In the genomic region with DNA sequence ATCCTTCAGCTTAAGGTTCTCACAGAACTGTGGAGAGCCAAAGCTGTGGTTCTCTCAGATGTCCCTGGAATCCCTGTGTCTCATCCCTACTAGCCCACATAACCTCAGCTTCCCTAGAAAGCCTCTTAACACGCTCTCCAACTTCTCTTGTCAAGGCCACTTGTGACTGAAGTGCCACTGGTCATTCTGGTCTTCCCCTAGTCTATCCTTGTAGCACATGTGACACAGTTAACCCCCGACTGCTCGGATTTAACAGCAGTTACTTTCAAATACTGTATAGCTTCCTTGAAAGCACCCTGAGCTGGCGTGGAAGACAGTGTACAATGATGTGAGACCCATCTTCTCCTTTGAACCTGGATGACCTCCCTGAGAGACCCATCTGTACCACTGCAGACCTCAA, we compare ENCODE assay signal across 20 mouse cellular contexts. TPM values are rescaled to one million over a fixed set of nuclear protein-coding genes. Genes with fewer than 3 reads are reported as not detected.
DNase-seq lines count a peak whose midpoint lies in the region; ATAC-seq and TF ChIP-seq lines count a peak whose summit lies in the region.
"Had no signal": no experiment of that assay in that cellular context is flagged by ENCODE, and none has a peak within 500 bp of the region (broad histone marks: within the 10 kb centered on the region; RNA-seq: fewer than 3 reads in every experiment).

No protein-coding gene starts in this region.

- no peak overlapping the region for H3K4me3 ChIP-seq in heart, postnatal 0 days (ENCODE audit: low read depth, low read length)
- no peak overlapping the region for H3K4me3 ChIP-seq in lung, embryonic 14.5 days (ENCODE audit: low read depth, low read length)
- no peak overlapping the region for H3K4me3 ChIP-seq in lung, postnatal 0 days (ENCODE audit: low read depth, low read length)
- no peak overlapping the region for H3K4me3 ChIP-seq in stomach, postnatal 0 days (ENCODE audit: low read depth, low read length)
- H3K4me3 ChIP-seq in hindbrain, embryonic 12.5 days: no peak overlapping the region
- H3K4me3 ChIP-seq: embryonic facial prominence, embryonic 10.5 days; heart, adult 2 months; left cerebral cortex, adult 2 months; lung, embryonic 15.5 days had no signal

- H3K4me2 ChIP-seq in heart, postnatal 0 days (ENCODE audit: low read depth, low read length): no peak overlapping the region
- no peak overlapping the region for H3K4me2 ChIP-seq in lung, embryonic 14.5 days
- H3K4me2 ChIP-seq in lung, postnatal 0 days (replicated peaks; ENCODE audit: low read depth, low read length): no peak overlapping the region
- H3K4me2 ChIP-seq in stomach, postnatal 0 days (replicated peaks; ENCODE audit: low read depth): no peak overlapping the region
- H3K4me2 ChIP-seq in hindbrain, embryonic 12.5 days (replicated peaks): no peak overlapping the region
- H3K4me2 ChIP-seq: lung, embryonic 15.5 days; midbrain, embryonic 11.5 days had no signal

- H3K4me1 ChIP-seq in heart, postnatal 0 days (ENCODE audit: control insufficient read depth, insufficient read depth): peaks cover 31% of the 10 kb centered on the region
- H3K4me1 ChIP-seq in lung, embryonic 14.5 days (ENCODE audit: insufficient read depth): peaks cover 13% of the 10 kb centered on the region
- peaks cover 18% of the 10 kb centered on the region for H3K4me1 ChIP-seq in lung, postnatal 0 days (ENCODE audit: insufficient read depth, low read depth, low read length)
- H3K4me1 ChIP-seq in stomach, postnatal 0 days (replicated peaks; ENCODE audit: control insufficient read depth, insufficient read depth): 0 out of 2 replicates have a peak, but pooled peaks cover 3% of the 10 kb centered on the region
- peaks cover 3% of the 10 kb centered on the region; the same call in 1 of the 2 replicates for H3K4me1 ChIP-seq in hindbrain, embryonic 12.5 days

- TF ChIP-seq CTCF in heart, postnatal 0 days (IDR thresholded peaks at IDR 0.05; ENCODE audit: low read depth): no peak
- TF ChIP-seq CTCF in lung, embryonic 14.5 days (IDR thresholded peaks at IDR 0.05; ENCODE audit: low read depth): no peak
- no peak for TF ChIP-seq CTCF in lung, postnatal 0 days (IDR thresholded peaks at IDR 0.05)
- no peak for TF ChIP-seq CTCF in stomach, postnatal 0 days (IDR thresholded peaks at IDR 0.05; ENCODE audit: low read depth)

- no peak for ATAC-seq in heart, postnatal 0 days (ENCODE audit: insufficient read depth, low read depth)
- peak; percentile 18; the same call in 1 of the 2 replicates for ATAC-seq in lung, embryonic 14.5 days (ENCODE audit: insufficient read depth)
- ATAC-seq in lung, postnatal 0 days: peak; percentile 80
- ATAC-seq in stomach, postnatal 0 days (ENCODE audit: low FRiP score, low TSS enrichment): peak; percentile 1; the same call in 1 of the 2 replicates
- ATAC-seq in hindbrain, embryonic 12.5 days (ENCODE audit: low FRiP score): no peak

- H3K27me3 ChIP-seq in heart, postnatal 0 days (ENCODE audit: control insufficient read depth, insufficient read depth, low read length): no peaks in the 10 kb centered on the region
- H3K27me3 ChIP-seq in lung, embryonic 14.5 days (ENCODE audit: insufficient read depth, low read length): peaks cover 7% of the 10 kb centered on the region; the same call in 1 of the 2 replicates
- no peaks in the 10 kb centered on the region for H3K27me3 ChIP-seq in lung, postnatal 0 days (replicated peaks; ENCODE audit: insufficient read depth, low read length)
- H3K27me3 ChIP-seq in stomach, postnatal 0 days (ENCODE audit: control insufficient read depth, insufficient read depth, low read length): no peaks in the 10 kb centered on the region
- peaks cover 28% of the 10 kb centered on the region for H3K27me3 ChIP-seq in hindbrain, embryonic 12.5 days

- H3K9me3 ChIP-seq in heart, postnatal 0 days (replicated peaks; ENCODE audit: control insufficient read depth, low read length): peaks cover 7% of the 10 kb centered on the region
- no peaks in the 10 kb centered on the region for H3K9me3 ChIP-seq in lung, embryonic 14.5 days (ENCODE audit: low read depth, low read length)
- no peaks in the 10 kb centered on the region for H3K9me3 ChIP-seq in lung, postnatal 0 days (ENCODE audit: low read length)
- H3K9me3 ChIP-seq in stomach, postnatal 0 days (ENCODE audit: control insufficient read depth, low read length): no peaks in the 10 kb centered on the region
- H3K9me3 ChIP-seq in hindbrain, embryonic 12.5 days (replicated peaks): no peaks in the 10 kb centered on the region
- H3K9me3 ChIP-seq: embryonic facial prominence, embryonic 10.5 days; lung, embryonic 15.5 days had no signal

- WGBS in heart, postnatal 0 days: 50% methylated on average over 4 of the region's 4 CpGs
- WGBS in lung, embryonic 14.5 days: 55% methylated on average over 4 of the region's 4 CpGs
- WGBS in lung, postnatal 0 days: 41% methylated on average over 4 of the region's 4 CpGs
- WGBS in stomach, postnatal 0 days: 77% methylated on average over 4 of the region's 4 CpGs
- 85% methylated on average over 4 of the region's 4 CpGs for WGBS in hindbrain, embryonic 12.5 days

- TF ChIP-seq EP300 in heart, postnatal 0 days (IDR thresholded peaks at IDR 0.05; ENCODE audit: low read depth): no peak
- TF ChIP-seq EP300 in lung, postnatal 0 days (IDR thresholded peaks at IDR 0.05): peak; percentile 46
- no peak for TF ChIP-seq EP300 in stomach, postnatal 0 days (optimal IDR thresholded peaks at IDR 0.05)

- no peak overlapping the region for H3K9ac ChIP-seq in heart, postnatal 0 days (replicated peaks; ENCODE audit: low read depth, low read length)
- H3K9ac ChIP-seq in lung, embryonic 14.5 days: no peak overlapping the region
- H3K9ac ChIP-seq in lung, postnatal 0 days (replicated peaks; ENCODE audit: low read depth): no peak overlapping the region
- H3K9ac ChIP-seq in stomach, postnatal 0 days (ENCODE audit: low read length): no peak overlapping the region
- no peak overlapping the region for H3K9ac ChIP-seq in hindbrain, embryonic 12.5 days
- H3K9ac ChIP-seq: lung, embryonic 15.5 days had no signal

- no peak overlapping the region for H3K27ac ChIP-seq in heart, postnatal 0 days (ENCODE audit: low read depth)
- H3K27ac ChIP-seq in lung, embryonic 14.5 days (ENCODE audit: low read depth): no peak overlapping the region
- H3K27ac ChIP-seq in lung, postnatal 0 days (ENCODE audit: low read length): 0 out of 2 replicates have a peak overlapping the region, but pooled peaks have one; percentile 0
- peak overlapping the region; percentile 74 for H3K27ac ChIP-seq in stomach, postnatal 0 days (replicated peaks)
- no peak overlapping the region for H3K27ac ChIP-seq in hindbrain, embryonic 12.5 days
- H3K27ac ChIP-seq: embryonic facial prominence, embryonic 10.5 days; heart, adult 2 months; left cerebral cortex, adult 2 months; lung, embryonic 15.5 days had no signal

- peaks cover 20% of the 10 kb centered on the region for H3K36me3 ChIP-seq in heart, postnatal 0 days (replicated peaks; ENCODE audit: control insufficient read depth, insufficient read depth, low read length)
- H3K36me3 ChIP-seq in lung, embryonic 14.5 days (ENCODE audit: insufficient read depth): peaks cover 3% of the 10 kb centered on the region; the same call in 1 of the 2 replicates
- H3K36me3 ChIP-seq in lung, postnatal 0 days (ENCODE audit: insufficient read depth, low read length): 0 out of 2 replicates have a peak, but pooled peaks cover 5% of the 10 kb centered on the region
- H3K36me3 ChIP-seq in stomach, postnatal 0 days (ENCODE audit: control insufficient read depth, insufficient read depth, low read length): no peaks in the 10 kb centered on the region; the same call in 1 of the 2 replicates
- no peaks in the 10 kb centered on the region for H3K36me3 ChIP-seq in hindbrain, embryonic 12.5 days
- H3K36me3 ChIP-seq: embryonic facial prominence, embryonic 10.5 days had no signal

- peak; percentile 39 for DNase-seq in heart, postnatal 0 days (ENCODE audit: low spot score)
- no peak for DNase-seq in heart, adult 18-20 months
- DNase-seq in lung, embryonic 14.5 days: peak; percentile 33
- no peak for DNase-seq in lung, postnatal 10 days
- DNase-seq in lung, postnatal 0 days (ENCODE audit: low spot score): peak; percentile 82
- DNase-seq in stomach, postnatal 0 days (ENCODE audit: low spot score): no peak
- no peak for DNase-seq in frontal cortex, postnatal 10 days (ENCODE audit: low spot score in 2 of 2)
- DNase-seq: cerebellum, adult 8-10 months; gastrocnemius, postnatal 10 days; heart, adult 2 months; heart, postnatal 10 days; kidney, postnatal 14 days; left cerebral cortex, postnatal 4 days; liver; right cerebral cortex, postnatal 4 days had no signal

RNA-seq across cellular contexts. Expression of gene Traf5, which starts 5.3 kb away (rescaled TPM):
- total RNA-seq in heart, postnatal 0 days (2014; rRNA removed; ENCODE audit: low replicate concordance): 5.7 and 51.1 TPM in 2 replicates
- 13.7 and 14.7 TPM in 2 replicates for polyA plus RNA-seq in heart, postnatal 0 days (2015; fragmentation: Nextera tagmentation; extraction: Ambion mirVana)
- 1 to 10 TPM; 5.7 to 6.9 TPM for total RNA-seq in heart, adult 18-20 months (2021)
- polyA plus RNA-seq in lung, embryonic 14.5 days (2014; fragmentation: Nextera tagmentation; extraction: Ambion mirVana): 20.1 and 22.8 TPM in 2 replicates
- polyA plus RNA-seq in lung, postnatal 0 days (2015; fragmentation: Nextera tagmentation; extraction: Ambion mirVana): 27.0 and 27.1 TPM in 2 replicates
- 16.6 and 17.7 TPM in 2 replicates for polyA plus RNA-seq in stomach, postnatal 0 days (2015; fragmentation: Nextera tagmentation; extraction: Ambion mirVana)
- polyA plus RNA-seq in hindbrain, embryonic 12.5 days (2016; fragmentation: Nextera tagmentation; extraction: Ambion mirVana): 4.1 and 5.3 TPM in 2 replicates

RNA-seq across cellular contexts. Expression of gene Rcor3, which starts 50.8 kb away (rescaled TPM):
- total RNA-seq in heart, postnatal 0 days (2014; rRNA removed; ENCODE audit: low replicate concordance): 19.8 and 24.6 TPM in 2 replicates
- polyA plus RNA-seq in heart, postnatal 0 days (2015; fragmentation: Nextera tagmentation; extraction: Ambion mirVana): 35.3 and 35.7 TPM in 2 replicates
- 10 to 100 TPM; 26.6 to 30.5 TPM for total RNA-seq in heart, adult 18-20 months (2021)
- 29.5 and 31.0 TPM in 2 replicates for polyA plus RNA-seq in lung, embryonic 14.5 days (2014; fragmentation: Nextera tagmentation; extraction: Ambion mirVana)
- 26.1 and 27.6 TPM in 2 replicates for polyA plus RNA-seq in lung, postnatal 0 days (2015; fragmentation: Nextera tagmentation; extraction: Ambion mirVana)
- polyA plus RNA-seq in stomach, postnatal 0 days (2015; fragmentation: Nextera tagmentation; extraction: Ambion mirVana): 16.5 and 16.9 TPM in 2 replicates
- polyA plus RNA-seq in hindbrain, embryonic 12.5 days (2016; fragmentation: Nextera tagmentation; extraction: Ambion mirVana): 28.3 and 32.6 TPM in 2 replicates

Comparison
In these comparisons a context has a peak if more than half of its experiments do, and no peak if none do; other contexts are left out.
1. DNase-seq: peak in heart, postnatal 0 days (single experiment), lung, embryonic 14.5 days (single experiment) and lung, postnatal 0 days (single experiment); none in heart, adult 18-20 months (0 of 2), lung, postnatal 10 days (single experiment), stomach, postnatal 0 days (single experiment) and frontal cortex, postnatal 10 days (0 of 2).
2. H3K27ac ChIP-seq: peak in lung, postnatal 0 days (single experiment) and stomach, postnatal 0 days (single experiment); none in heart, postnatal 0 days (single experiment), lung, embryonic 14.5 days (single experiment) and hindbrain, embryonic 12.5 days (single experiment).
3. ATAC-seq: peak in lung, embryonic 14.5 days (single experiment), lung, postnatal 0 days (single experiment) and stomach, postnatal 0 days (single experiment); none in heart, postnatal 0 days (single experiment) and hindbrain, embryonic 12.5 days (single experiment).